Mouse (Mus musculus) bone marrow macrophage, adult 2 months (primary cell): ENCODE results near the gene Cyp2e1. TPM values are rescaled to one million over a fixed set of nuclear protein-coding genes. Genes with fewer than 3 reads are reported as not detected.
A peak's percentile ranks its signal among the peaks of the same experiment; 100 is the strongest.

Source experiments
- H3K27ac ChIP-seq: 2 replicates; pipeline ENCODE4 v1.5.1; 2012; ENCODE audit warnings: low read depth, low read length; ENCODE audit not compliant: insufficient read depth
- H3K4me1 ChIP-seq: 2 replicates; pipeline ENCODE4 v1.6.1; 2012; ENCODE audit warnings: low read length; ENCODE audit not compliant: control insufficient read depth, insufficient read depth
- H3K4me3 ChIP-seq: 2 replicates; pipeline ENCODE4 v1.5.1; 2012; ENCODE audit warnings: mild to moderate bottlenecking, low read length, moderate library complexity; ENCODE audit not compliant: insufficient read depth
- CTCF ChIP-seq: IDR thresholded peaks from 2 replicates; pipeline ENCODE4 v1.5.1; 2012; ENCODE audit warnings: low read depth, mild to moderate bottlenecking, low read length, moderate library complexity
- POLR2A ChIP-seq: IDR thresholded peaks from 2 replicates; pipeline ENCODE4 v1.6.1; 2012; ENCODE audit warnings: mild to moderate bottlenecking, low read depth, low read length, borderline replicate concordance
- polyA plus RNA-seq: library from polyadenylated mRNA; stranded (reverse); fragments of >200 nt; gene quantifications from 2 replicates; pipeline ENCODE4 v1.2.4, GENCODE M21; 2012; ENCODE audit not compliant: missing spikeins, insufficient read depth, insufficient read length

Gene Cyp2e1
- polyA plus RNA-seq, 1 experiment, result not detected

GRCm38 (mm10) chr7:140802629-140803028 lies 39.1 kb downstream of the Cyp2e1 start:
- Histone ChIP-seq H3K4me1 (no peaks in the 10 kb centered on the region), H3K27ac (no peak overlapping the region), H3K4me3 (no peak overlapping the region)
- TF ChIP-seq CTCF (no peak), POLR2A (no peak)

- H3K4me1 ChIP-seq, result no peaks in the 10 kb centered on the region
- no peak overlapping the region for H3K27ac ChIP-seq
- TF ChIP-seq CTCF (0 out of 2 replicates have a peak, but pooled peaks have one; percentile 15), POLR2A (no peak)
- no peak overlapping the region for H3K4me3 ChIP-seq
Observed at GRCm38 (mm10) chr7:140805704-140806103, 42.2 kb downstream of the Cyp2e1 start.

GRCm38 (mm10) chr7:140810496-140810895 lies 47.0 kb downstream of the Cyp2e1 start:
- Histone ChIP-seq H3K4me3 (no peak overlapping the region), H3K4me1 (no peaks in the 10 kb centered on the region), H3K27ac (no peak overlapping the region)
- TF ChIP-seq CTCF (0 out of 2 replicates have a peak, but pooled peaks have one; percentile 21), POLR2A (no peak)

- no peaks in the 10 kb centered on the region for H3K4me1 ChIP-seq
- TF ChIP-seq POLR2A (no peak), CTCF (no peak)
- H3K4me3 ChIP-seq, result no peak overlapping the region
- H3K27ac ChIP-seq, result no peak overlapping the region
Observed at GRCm38 (mm10) chr7:140811714-140812113, 48.2 kb downstream of the Cyp2e1 start.

- H3K4me1 ChIP-seq, result no peaks in the 10 kb centered on the region
- H3K4me3 ChIP-seq, result no peak overlapping the region
- no peak for TF ChIP-seq CTCF
- no peak for TF ChIP-seq POLR2A
- H3K27ac ChIP-seq, result no peak overlapping the region
Observed at GRCm38 (mm10) chr7:140812850-140813249, 49.3 kb downstream of the Cyp2e1 start.

GRCm38 (mm10) chr7:140820173-140820572 lies 56.6 kb downstream of the Cyp2e1 start:
- no peak overlapping the region for H3K27ac ChIP-seq
- no peak overlapping the region for H3K4me3 ChIP-seq
- TF ChIP-seq POLR2A (no peak), CTCF (no peak)
- no peaks in the 10 kb centered on the region for H3K4me1 ChIP-seq

GRCm38 (mm10) chr7:140821305-140821652 lies 57.7 kb downstream of the Cyp2e1 start:
- peak overlapping the region; percentile 33 for H3K4me3 ChIP-seq
- no peak overlapping the region for H3K27ac ChIP-seq
- no peaks in the 10 kb centered on the region for H3K4me1 ChIP-seq
- no peak for TF ChIP-seq CTCF
- no peak for TF ChIP-seq POLR2A

GRCm38 (mm10) chr7:140821653-140822329 lies 58.3 kb downstream of the Cyp2e1 start, which contains the start of gene Zfp941:
TSS of gene Zfp941 (minus strand) at chr7:140822178.
- no peak for TF ChIP-seq POLR2A
- no peaks in the 10 kb centered on the region for H3K4me1 ChIP-seq
- H3K4me3 ChIP-seq, result peak within 1 kb of the TSS; percentile 33
- no peak within 1 kb of the TSS for H3K27ac ChIP-seq

GRCm38 (mm10) chr7:140822731-140823130 lies 59.2 kb downstream of the Cyp2e1 start:
- Histone ChIP-seq H3K4me3 (no peak overlapping the region), H3K27ac (no peak overlapping the region), H3K4me1 (no peaks in the 10 kb centered on the region)
- TF ChIP-seq CTCF (no peak), POLR2A (no peak)

Other genes with a start within 250 kb of the Cyp2e1 start
- gene Olfr538, start 195.9 kb upstream of the Cyp2e1 start, polyA plus RNA-seq, result not detected in 2 replicates
- gene Olfr46, start 162.5 kb upstream of the Cyp2e1 start, polyA plus RNA-seq, result not detected in 2 replicates
- gene Olfr61, start 134.8 kb upstream of the Cyp2e1 start, polyA plus RNA-seq, result not detected in 2 replicates
- not detected in 2 replicates for gene Olfr53, start 117.3 kb upstream of the Cyp2e1 start, polyA plus RNA-seq
- gene Olfr539, start 103.8 kb upstream of the Cyp2e1 start, polyA plus RNA-seq, result 0.05 TPM in 1 of 2 replicates, not detected in the other
- gene Olfr45, start 81.8 kb upstream of the Cyp2e1 start, polyA plus RNA-seq, result not detected in 2 replicates
- gene Olfr541, start 66.5 kb upstream of the Cyp2e1 start, polyA plus RNA-seq, result not detected in 2 replicates
- not detected in 2 replicates for gene Syce1, start 24.1 kb downstream of the Cyp2e1 start, polyA plus RNA-seq
- gene Zfp941, start 58.4 kb downstream of the Cyp2e1 start, polyA plus RNA-seq, result 0.19 and 0.20 TPM in 2 replicates
- not detected in 2 replicates for gene Urah, start 71.3 kb downstream of the Cyp2e1 start, polyA plus RNA-seq
- not detected in 2 replicates for gene Scgb1c1, start 81.8 kb downstream of the Cyp2e1 start, polyA plus RNA-seq
- gene Odf3, start 84.1 kb downstream of the Cyp2e1 start, polyA plus RNA-seq, result not detected in 2 replicates
- not detected in 2 replicates for gene Gm45785, start 92.6 kb downstream of the Cyp2e1 start, polyA plus RNA-seq
- gene Ric8a, start 93.2 kb downstream of the Cyp2e1 start, polyA plus RNA-seq, result 58.2 and 61.2 TPM in 2 replicates
- 21.1 and 29.7 TPM in 2 replicates for gene Bet1l, start 93.8 kb downstream of the Cyp2e1 start, polyA plus RNA-seq
- 120 and 121 TPM in 2 replicates for gene Psmd13, start 118.2 kb downstream of the Cyp2e1 start, polyA plus RNA-seq
- gene Sirt3, start 118.6 kb downstream of the Cyp2e1 start, polyA plus RNA-seq, result 16.2 and 20.1 TPM in 2 replicates
- 2.2 TPM in 1 of 2 replicates, not detected in the other for gene Cox8b, start 136.7 kb downstream of the Cyp2e1 start, polyA plus RNA-seq
- gene Nlrp6, start 157.2 kb downstream of the Cyp2e1 start, polyA plus RNA-seq, result not detected in 2 replicates
- gene Pgghg, start 177.7 kb downstream of the Cyp2e1 start, polyA plus RNA-seq, result 11.5 and 13.8 TPM in 2 replicates
- gene Ifitm5, start 186.6 kb downstream of the Cyp2e1 start, polyA plus RNA-seq, result 1.8 and 1.9 TPM in 2 replicates
- 1.2 and 8.8 TPM in 2 replicates for gene Gm45717, start 192.2 kb downstream of the Cyp2e1 start, polyA plus RNA-seq
- gene Ifitm2, start 192.2 kb downstream of the Cyp2e1 start, polyA plus RNA-seq, result 1,477 and 1,645 TPM in 2 replicates
- 31.2 and 38.0 TPM in 2 replicates for gene Ifitm1, start 203.5 kb downstream of the Cyp2e1 start, polyA plus RNA-seq
- gene Ifitm3, start 247.0 kb downstream of the Cyp2e1 start, polyA plus RNA-seq, result 1,636 and 1,773 TPM in 2 replicates